Mouse (Mus musculus) large intestine, adult 2 months (tissue): ENCODE data around the gene Ppat. TPM values are rescaled to one million over a fixed set of nuclear protein-coding genes. Genes with fewer than 3 reads are reported as not detected.
"Not testable (repeated sequence)": the region's sequence is repeated elsewhere in the genome, so short reads cannot be mapped to it uniquely, and the experiment has no call there.

Experiments used
- DNase-seq: peaks from one replicate; pipeline ENCODE4 v3.0.0-alpha.2; 2012; ENCODE audit warnings: low read depth, low spot score
- WGBS: fragments of 180-500 bp; shearing (Covaris S2); methylation state at CpG from one replicate; pipeline ENCODE4 v1.1.7; 2018; 5-methylcytosine and 5-hydroxymethylcytosine counted together
- polyA plus RNA-seq: library from polyadenylated mRNA; depleted of rRNA; stranded (reverse); fragments of >200 nt; gene quantifications from 2 replicates; pipeline ENCODE4 v1.2.3, GENCODE M21; 2012; rRNA removed

Ppat gene
- polyA plus RNA-seq: 2.2 and 2.9 TPM in 2 replicates

DNA sequence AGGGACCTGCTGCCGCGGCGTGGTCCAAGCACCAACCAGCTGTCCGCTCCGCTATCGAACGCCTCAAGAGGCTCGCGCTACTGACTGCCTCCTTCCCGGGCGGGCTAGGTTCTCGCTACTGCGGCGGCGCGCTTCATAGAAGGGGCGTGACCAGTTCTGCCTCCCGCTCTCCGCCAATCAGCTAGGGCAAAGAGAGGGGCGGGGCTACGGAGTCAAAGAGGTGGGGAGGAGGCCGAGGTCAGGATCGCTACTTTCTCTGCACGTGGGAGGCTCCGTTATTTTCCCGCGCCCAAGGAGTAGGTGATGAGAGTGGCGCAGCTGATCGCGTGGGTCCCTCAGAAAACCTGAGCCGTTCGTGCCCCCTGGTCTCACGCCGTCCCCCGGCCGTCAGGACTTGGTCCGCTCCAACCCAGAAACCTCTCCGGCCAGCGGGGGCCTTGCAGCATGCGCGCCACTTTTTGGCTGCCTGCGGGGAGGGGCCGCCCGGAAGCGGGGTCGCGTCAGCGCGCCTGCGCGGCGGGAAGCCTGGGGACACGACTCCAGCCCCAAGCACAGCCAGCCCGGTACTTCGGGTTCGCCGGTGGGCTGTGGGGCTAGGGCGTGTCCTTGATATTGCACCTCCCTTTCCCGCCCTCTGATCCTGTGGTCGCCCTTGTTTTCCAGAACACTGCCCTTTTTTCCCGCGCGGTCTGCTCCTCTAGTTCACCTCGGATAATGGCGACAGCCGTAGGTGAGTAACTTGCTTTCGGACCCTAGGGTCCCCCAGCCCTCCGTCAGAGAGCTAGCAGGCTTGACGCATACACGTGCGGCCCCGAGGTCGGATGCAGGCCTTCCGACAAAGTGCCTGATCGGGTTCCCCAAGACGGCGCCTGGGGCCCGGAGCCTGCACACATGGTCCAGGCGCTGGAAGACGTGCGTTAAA is at the start of gene Ppat, which contains the start of gene Paics:
Gene Ppat (minus strand): TSS at position 473 of the 922 bp plus-strand sequence.
Gene Paics (plus strand): TSS at position 202 of the 922 bp plus-strand sequence.
- under 1% methylated on average over 81 of the region's 81 CpGs for WGBS
- peak; percentile 96 for DNase-seq

DNA sequence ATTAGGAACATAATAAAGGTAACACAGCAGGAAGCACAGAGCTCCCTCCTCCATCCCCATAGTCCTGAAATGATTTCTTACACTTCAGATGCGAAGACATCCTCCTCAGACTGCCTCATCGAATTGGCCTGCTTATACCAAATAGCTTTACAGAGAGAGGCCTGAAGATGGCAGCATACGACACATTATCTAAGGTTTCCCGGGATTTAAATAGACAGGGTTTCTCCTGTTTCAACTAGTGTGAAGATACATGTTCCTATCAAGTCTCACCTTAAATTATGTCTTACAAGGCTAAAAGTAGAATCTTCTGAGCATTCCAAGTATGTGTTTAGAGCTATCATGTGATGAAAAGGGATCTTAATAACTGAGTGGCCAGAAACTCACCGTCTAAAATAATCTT is 47.0 kb upstream of the Ppat start:
- 40% methylated on average over 5 of the region's 5 CpGs for WGBS
- no peak for DNase-seq

DNA sequence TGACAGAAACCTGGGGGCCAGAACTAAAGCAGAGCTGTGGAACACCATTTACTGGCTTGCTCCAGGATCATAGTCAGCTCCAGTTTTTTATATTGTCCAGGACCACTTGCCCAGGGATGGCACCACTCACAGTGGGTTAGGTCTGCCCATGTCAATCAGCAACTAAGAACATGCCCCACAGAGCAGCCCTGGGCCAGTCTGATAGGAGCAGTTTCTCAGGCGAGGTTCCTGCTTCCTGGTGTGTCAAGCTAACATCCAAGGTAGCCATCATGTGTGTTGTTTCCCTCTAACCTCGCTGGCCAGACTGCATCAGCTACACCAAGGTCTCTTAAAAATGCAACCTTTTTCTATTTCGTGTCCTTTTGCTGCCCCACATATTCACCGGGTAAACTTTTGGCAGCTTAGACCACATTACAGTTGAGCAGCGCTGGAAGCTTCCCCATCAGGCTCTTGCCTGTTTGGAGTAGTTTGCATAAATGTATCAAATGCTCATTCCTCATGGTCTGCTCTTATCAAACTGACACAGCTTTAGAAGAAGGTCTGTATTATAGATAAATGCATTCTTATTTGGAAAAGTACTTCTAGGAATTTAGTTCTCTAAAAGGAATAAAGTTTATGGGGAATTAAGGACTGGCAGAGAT is 41.9 kb upstream of the Ppat start:
- no peak for DNase-seq
- 99% methylated on average over 5 of the region's 5 CpGs for WGBS

DNA sequence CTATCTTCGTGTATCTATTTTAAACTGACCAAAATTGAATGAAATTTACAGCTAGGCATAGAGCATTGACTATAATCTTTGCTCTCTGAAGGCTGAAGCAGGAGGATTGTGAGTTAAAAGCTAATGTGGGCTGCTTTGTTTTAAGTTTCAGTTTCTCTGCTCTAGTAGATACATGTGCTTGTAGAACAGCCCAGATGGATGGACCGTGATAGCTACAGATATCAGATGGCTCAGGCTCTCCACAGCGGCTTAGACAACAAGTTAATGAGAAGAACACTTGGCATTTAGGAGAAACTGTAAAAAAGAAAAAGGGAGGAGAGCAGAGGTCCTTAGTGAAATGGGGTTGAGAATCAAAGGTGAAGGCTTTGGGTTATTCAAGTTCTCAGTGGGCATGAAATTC is 39.4 kb upstream of the Ppat start:
- 97% methylated on average over 3 of the region's 3 CpGs for WGBS

DNA sequence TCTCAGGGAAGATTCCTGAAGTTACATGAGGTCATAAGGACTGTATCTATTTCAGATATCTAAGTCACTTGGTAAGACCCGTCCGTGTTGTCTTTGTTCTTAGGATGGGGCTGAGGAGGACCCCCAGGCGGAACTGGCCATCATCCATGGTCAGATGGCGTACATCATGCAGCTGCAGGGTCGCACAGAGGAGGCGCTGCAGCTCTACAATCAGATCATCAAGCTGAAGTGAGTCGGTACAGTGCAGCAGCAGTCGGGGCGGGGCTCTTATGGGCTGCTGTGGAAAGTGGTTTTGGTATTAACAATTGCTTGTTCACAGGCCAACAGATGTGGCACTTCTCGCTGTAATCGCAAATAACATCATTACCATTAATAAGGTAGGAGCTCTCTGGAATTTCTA is 32.6 kb upstream of the Ppat start:
- WGBS: 91% methylated on average over 11 of the region's 11 CpGs
- DNase-seq: no peak

More for the DNA sequence above, 39.4 kb upstream of the Ppat start:
- no peak for DNase-seq

DNA sequence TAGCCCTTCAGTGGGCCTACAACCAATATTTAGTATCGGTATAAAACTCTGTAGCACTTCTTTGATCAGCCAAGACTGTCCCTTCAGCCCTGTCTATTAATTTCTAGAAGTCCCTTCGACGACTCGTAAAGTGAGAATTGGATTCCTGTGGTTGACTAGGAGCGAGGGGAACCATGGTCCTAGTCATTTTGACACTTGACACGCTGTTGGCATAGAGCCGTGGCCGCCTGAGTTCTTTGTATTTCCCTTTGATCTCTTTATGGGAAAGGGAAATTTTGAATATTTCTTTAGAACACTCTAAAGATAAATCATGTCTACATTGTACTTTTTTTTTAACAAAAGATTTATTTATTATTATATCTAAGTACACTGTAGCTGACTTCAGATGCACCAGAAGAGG is 24.4 kb upstream of the Ppat start:
- no peak for DNase-seq
- WGBS: 80% methylated on average over 8 of the region's 8 CpGs

DNA sequence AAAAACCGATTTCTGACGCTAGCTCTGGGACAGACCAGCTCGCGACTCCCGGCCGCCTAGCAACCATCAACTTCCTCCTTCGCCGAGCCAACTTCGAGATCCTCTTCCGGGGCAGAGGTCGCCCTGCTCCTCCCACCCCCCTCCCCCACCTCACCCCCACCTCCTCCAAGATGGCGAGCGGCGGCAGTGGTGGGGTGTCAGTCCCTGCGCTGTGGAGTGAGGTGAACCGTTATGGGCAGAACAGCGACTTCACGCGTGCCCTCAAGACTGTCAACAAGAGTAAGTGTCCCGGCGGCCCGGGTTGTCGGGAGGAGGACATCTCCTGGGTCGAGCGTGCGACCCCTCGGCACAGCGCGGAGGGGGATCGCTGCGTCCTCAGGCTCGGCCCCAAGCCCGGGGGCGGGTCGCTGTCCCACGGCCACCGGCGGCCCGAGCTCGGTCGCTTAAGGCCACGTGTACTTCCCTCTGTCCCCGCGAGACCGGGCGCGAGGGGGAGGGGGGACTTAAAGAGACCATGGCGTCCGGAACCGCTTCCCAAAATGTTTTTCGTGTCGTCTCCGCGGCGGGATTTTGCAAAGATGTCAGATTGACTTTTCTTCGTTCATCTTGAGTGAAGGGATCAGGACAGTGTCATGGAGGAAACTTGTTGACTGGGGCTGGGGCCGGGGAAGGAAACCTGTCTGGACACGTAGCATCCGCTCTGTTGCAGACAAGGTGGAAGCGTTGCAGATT is 23.3 kb upstream of the Ppat start, which contains the start of gene Srp72:
Gene Srp72 (plus strand): TSS at position 130 of the 732 bp plus-strand sequence.
- no peak for DNase-seq
- WGBS: under 1% methylated on average over 60 of the region's 60 CpGs

DNA sequence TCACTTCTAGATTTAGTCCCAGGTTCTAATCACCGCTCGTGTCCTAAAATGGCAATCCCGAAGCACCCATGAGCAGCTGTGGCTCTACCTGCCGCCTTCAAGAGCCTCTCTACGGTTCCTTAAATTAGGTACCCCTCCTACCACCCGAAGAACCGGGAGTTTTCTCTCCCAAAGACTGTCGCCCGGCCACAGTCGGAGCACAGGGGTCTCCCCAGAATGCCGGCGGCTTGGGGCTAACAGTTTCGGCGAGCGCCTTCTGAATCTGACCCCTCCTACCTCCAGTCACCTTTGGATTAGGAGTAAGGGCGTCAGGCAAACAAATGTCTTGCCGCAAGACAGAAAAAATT is 22.8 kb upstream of the Ppat start:
- DNase-seq: no peak
- WGBS: under 1% methylated on average over 17 of the region's 17 CpGs

DNA sequence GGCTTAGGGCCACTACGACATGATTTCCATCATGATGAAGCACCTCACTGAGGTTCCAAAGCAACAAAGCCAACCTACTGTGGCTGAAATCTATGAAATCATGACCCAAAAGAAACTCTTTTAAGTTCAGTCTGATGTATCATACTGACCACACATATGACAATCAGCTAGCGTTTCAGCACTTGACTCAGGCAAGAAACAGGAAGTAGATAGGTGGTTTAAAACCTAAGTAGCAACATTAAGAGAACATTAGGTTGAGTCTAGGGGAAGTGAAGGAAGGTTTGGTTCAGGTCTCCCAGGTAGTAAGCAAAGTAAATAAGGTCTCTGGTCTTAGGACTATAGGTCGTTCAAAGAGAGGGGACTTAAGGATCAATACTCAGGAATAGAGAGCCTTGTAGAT is 22.1 kb upstream of the Ppat start:
- 52% methylated on average over 3 of the region's 3 CpGs for WGBS
- DNase-seq: no peak

DNA sequence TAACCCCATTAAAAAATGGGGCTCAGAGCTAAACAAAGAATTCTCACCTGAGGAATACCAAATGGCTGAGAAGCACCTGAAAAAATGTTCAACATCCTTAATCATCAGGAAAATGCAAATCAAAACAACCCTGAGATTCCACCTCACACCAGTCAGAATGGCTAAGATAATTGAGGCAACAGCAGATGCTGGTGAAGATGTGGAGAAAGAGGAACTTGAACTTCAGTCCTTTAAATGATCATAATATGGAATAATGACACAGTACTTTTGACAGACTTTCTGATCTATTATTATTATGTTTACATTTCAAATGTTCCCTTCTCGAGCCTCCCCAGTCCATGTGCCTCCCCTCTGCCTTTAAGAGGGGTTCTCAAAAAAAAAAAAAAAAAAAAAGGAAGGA is 19.7 kb upstream of the Ppat start:
- 62% methylated on average over 1 of the region's 1 CpGs for WGBS
- not testable (repeated sequence) for DNase-seq

DNA sequence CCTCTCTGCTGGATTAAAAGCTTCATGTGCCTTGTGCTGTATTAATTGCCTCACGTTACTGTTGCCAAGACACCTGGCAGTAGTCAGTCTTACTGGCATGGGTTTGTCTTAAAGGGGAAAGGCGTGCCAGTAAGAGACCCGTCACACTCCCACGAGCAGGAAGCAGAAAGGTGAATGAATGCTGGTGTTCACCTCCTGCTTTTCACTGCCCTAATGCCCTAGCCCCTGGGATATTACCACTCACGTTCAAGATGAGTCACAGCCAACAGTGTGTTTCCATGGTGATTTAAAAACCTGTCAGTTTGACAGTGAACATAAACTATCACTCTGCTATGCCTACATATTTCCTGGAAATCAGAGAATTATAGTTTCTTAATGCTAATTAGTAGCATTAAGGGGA is 17.9 kb upstream of the Ppat start:
- 43% methylated on average over 5 of the region's 5 CpGs for WGBS

DNA sequence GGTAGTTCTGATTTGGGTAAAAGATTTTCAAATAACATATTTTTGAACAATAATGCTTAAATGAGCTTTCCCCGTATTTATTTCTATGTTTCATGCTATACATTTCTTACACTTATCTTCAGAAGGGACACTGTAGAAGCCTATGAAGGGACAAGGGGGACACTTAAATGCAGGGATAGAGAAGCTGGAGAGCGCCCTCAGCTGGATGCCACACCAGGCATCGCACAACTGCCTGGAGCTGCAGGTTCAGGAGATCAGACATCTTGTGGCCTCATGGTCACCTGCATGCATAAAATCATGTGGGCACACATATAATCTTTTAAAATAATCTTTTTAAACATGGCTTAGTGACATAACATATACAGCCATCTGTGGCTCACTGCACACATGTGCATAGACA is 13.3 kb upstream of the Ppat start:
- no peak for DNase-seq
- 97% methylated on average over 3 of the region's 3 CpGs for WGBS

More for the DNA sequence above, 17.9 kb upstream of the Ppat start:
- no peak for DNase-seq

DNA sequence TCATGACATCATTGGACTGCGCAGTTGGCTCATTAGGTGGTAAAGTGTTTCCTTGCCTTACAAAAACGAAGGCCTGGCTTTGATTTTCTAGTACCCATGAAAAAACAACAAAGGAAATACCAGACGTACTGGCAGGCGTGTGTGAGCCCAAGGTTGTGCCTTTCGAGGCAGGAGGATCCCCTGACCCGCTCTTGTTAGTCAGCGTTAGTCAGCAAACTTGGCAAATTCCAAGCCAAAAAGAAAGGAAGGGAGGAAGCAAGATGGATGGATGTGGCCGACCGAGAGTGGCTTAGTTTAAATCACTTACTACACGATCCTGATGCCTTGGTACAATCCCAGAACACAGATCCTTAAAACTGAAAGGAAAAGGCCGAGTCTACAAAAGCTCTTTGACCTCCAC is 11.2 kb upstream of the Ppat start:
- 77% methylated on average over 11 of the region's 11 CpGs for WGBS
- no peak for DNase-seq

DNA sequence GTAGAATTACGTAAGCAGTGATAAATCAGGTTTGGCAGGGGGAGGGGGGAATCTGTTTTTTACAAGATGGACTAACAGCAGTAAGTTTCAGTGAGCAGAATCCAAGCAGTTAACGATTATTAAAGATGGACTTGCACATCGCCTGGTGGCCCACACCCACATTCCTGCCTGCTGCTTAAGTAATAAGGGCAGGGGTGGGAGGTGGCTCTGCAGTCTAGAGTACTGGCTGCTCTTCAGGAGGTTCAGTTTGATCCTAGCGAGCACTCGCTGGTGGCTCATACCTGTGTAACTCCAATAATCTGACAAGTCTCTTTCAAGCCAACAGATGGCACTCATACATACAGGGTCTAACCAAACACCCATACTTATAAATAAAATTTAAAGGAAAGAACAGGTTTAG is 8.2 kb upstream of the Ppat start:
- DNase-seq: no peak
- 65% methylated on average over 5 of the region's 5 CpGs for WGBS

DNA sequence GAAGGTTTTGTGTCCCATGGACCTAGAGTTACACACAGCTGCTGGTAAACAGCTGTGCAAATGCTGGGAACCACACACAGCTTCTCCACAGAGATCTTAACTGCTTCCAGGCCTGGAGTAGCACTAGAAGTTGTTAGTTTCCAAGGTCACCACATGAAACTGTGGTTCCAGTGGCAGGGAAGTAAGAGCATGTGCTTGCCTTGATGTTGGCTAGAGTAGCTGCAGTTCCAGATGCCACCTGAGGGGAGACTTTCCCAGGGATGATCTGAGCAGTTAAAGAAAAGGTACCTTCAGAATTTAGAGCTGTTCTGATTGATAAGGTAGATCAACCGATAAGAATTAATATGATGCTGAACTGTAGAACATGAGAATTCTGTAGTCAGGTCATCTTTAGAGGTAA is 6.6 kb upstream of the Ppat start:
- WGBS: 94% methylated on average over 1 of the region's 1 CpGs
- no peak for DNase-seq

DNA sequence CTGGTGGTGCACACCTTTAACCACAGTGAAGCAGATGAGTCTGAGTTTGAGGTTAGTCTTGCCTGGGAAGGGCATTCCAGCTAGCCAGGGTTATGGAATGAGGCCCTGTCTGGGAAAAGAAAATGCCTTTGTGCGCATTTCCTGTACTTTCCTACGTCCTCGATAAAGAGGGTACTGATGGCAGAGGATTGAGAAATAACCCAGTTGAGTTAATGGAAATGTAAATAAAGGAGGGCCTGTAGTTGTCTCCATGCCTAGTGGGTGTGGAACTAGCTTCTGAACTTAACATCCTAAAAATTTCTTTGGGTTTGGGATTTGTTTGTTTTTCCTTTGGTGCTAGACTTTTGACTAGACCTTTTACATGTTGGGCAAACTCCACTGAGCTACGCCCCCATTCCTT is 4.1 kb upstream of the Ppat start:
- no peak for DNase-seq
- WGBS: 32% methylated on average over 4 of the region's 4 CpGs

DNA sequence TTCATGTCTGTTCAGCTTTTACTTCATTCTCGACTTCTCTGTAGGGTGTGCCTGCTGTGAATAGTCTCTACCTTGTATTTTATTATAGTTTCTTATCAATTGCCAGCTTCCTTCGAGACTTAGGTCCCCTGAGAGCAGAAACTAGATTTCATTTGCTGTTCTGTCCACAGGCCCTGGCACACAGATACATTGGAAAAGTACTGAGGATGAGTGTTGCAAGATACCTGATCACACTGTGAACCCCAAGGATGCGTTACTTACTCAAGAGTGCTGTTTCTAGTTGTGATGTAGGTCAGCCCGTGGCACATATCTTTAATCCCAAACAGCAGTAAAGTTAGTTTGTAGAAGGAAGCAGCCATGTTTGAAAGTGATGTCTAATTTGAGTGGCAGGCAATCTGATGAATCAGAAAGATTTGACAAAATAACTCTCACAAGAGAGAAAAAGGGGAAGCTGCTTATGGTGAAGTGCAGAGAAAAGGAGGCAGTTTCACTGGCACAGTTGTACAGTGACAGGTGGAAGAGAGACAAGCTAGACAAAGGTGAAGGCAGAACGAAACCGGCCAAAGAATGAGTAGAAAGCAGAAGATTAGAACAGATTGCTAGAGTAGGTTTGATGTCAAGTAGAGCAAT is 3.0 kb upstream of the Ppat start:
- 40% methylated on average over 6 of the region's 6 CpGs for WGBS

DNA sequence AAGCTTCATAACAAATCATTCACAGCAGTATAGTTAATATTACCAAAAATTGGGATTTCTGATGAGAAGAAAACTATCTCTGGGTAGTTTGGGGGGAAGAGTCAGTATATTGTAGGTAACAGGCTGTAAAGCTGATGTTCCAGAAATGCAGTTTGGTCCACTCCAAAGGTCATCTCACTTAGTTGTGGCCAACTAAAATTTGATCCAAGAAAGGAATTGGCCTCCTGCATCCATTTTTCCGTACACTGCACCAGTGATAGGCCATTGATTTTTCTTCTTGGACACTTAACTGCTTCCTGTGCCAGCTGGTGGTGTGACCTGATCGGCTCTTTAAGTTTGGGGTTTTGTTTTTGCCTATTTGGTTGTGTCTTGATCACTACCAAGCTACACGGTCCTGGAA is 2.4 kb upstream of the Ppat start:
- 30% methylated on average over 3 of the region's 3 CpGs for WGBS
- DNase-seq: no peak

More for the DNA sequence above, 3.0 kb upstream of the Ppat start:
- no peak for DNase-seq

DNA sequence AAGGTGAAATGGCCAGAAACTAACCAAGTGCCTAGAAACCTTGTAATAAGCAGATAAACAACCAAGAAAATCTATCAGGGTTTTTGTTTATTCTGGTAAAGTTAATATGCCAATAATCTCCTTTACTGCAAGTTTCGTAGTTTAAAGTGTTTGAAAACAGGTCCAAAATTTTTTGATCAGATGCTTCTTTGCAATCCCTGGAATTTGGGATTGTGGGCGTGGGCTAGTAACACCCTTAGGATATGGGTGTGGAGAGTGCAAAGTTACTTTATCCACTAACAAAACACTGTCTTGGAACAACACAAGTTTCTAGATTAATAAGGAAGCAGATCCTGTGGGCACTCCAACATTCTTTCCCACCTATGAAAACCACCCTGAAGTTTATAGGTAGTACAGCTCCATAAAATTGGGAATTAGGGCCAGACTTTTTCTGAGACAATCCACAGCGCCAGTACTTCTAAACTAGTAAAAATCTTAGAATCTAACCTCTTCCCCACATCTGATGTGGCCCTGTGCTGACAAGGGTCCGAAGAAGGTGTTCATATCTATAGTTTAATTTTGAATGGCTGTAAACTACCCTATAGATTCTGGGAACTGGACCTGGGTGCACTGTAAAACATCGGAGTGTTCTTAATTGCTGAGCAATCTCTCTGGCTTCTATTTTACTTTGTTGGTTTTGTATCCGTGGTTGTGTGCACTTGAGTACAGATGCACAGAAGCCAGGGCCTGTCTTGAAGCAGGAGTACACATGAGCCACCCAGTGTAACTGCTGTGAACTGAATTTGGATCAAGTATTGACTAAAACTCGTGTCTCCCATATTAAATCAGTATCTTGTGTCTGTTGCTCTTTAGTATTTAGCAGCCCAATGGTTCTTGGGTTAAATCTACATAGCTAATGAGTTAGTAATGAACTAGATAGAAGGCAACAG is 998 bp upstream of the Ppat start:
- no peak for DNase-seq
- 3% methylated on average over 7 of the region's 7 CpGs for WGBS
